Mouse (Mus musculus) E14TG2a.4 (cell line): ENCODE measurements around the gene Pabpc4.

Experiments
- CTCF ChIP-seq: conservative IDR thresholded peaks from 2 replicates; pipeline ENCODE4 v1.5.1; 2014; ENCODE audit warnings: low read length
- NANOG ChIP-seq: IDR thresholded peaks from 2 replicates; pipeline ENCODE4 v1.6.1; 2014; ENCODE audit warnings: borderline replicate concordance, low read length, mixed read lengths

GRCm38 (mm10) chr4:123306999-123307398, 44.8 kb downstream of the Pabpc4 start:
- TF ChIP-seq CTCF (no peak), NANOG (no peak)
